Mouse (Mus musculus) c-Kit-positive CD71-positive TER-119-negative erythroid progenitor cells, embryonic 14.5 days (primary cell): ENCODE results near the gene Fpgs.

Experiments used
- DNase-seq: peaks from one replicate; pipeline ENCODE4 v3.0.0-alpha.2; 2013; ENCODE audit warnings: low read depth

The Fpgs gene

GRCm38 (mm10) chr2:32671907-32672595 lies 31.9 kb downstream of the Fpgs start:
- DNase-seq = no peak

- DNase-seq = no peak
Observed at GRCm38 (mm10) chr2:32671147-32671546, 32.8 kb downstream of the Fpgs start.

- DNase-seq = no peak
Observed at GRCm38 (mm10) chr2:32669876-32670275, 34.1 kb downstream of the Fpgs start.

GRCm38 (mm10) chr2:32668176-32668575 lies 35.8 kb downstream of the Fpgs start:
- no peak for DNase-seq

- no peak for DNase-seq
Observed at GRCm38 (mm10) chr2:32667775-32668174, 36.2 kb downstream of the Fpgs start.

- DNase-seq = no peak
Observed at GRCm38 (mm10) chr2:32665853-32666252, 38.1 kb downstream of the Fpgs start.

- no peak for DNase-seq
Observed at GRCm38 (mm10) chr2:32665345-32665744, 38.6 kb downstream of the Fpgs start.

- no peak for DNase-seq
Observed at GRCm38 (mm10) chr2:32662291-32662690, 41.7 kb downstream of the Fpgs start.

- no peak for DNase-seq
Observed at GRCm38 (mm10) chr2:32661509-32662107, 42.3 kb downstream of the Fpgs start.

- no peak for DNase-seq
Observed at GRCm38 (mm10) chr2:32658873-32659272, 45.1 kb downstream of the Fpgs start.

- no peak for DNase-seq
Observed at GRCm38 (mm10) chr2:32655826-32656225, 48.1 kb downstream of the Fpgs start.

GRCm38 (mm10) chr2:32655394-32655744 lies 48.6 kb downstream of the Fpgs start:
- DNase-seq = no peak

- no peak for DNase-seq
Observed at GRCm38 (mm10) chr2:32654743-32655393, 49.1 kb downstream of the Fpgs start.

- no peak for DNase-seq
Observed at GRCm38 (mm10) chr2:32653764-32654163, 50.2 kb downstream of the Fpgs start.

GRCm38 (mm10) chr2:32647366-32647765 lies 56.6 kb downstream of the Fpgs start:
- DNase-seq = no peak

- no peak for DNase-seq
Observed at GRCm38 (mm10) chr2:32646379-32647056, 57.4 kb downstream of the Fpgs start, which contains the start of gene Eng. Gene Eng (plus strand): TSS chr2:32646595.

GRCm38 (mm10) chr2:32645647-32646046 lies 58.3 kb downstream of the Fpgs start:
- no peak for DNase-seq

GRCm38 (mm10) chr2:32644799-32645475 lies 59.0 kb downstream of the Fpgs start:
- peak; percentile 57 for DNase-seq

GRCm38 (mm10) chr2:32644083-32644482 lies 59.9 kb downstream of the Fpgs start:
- DNase-seq = no peak

GRCm38 (mm10) chr2:32642813-32643212 lies 61.1 kb downstream of the Fpgs start:
- no peak for DNase-seq

GRCm38 (mm10) chr2:32641810-32642209 lies 62.1 kb downstream of the Fpgs start:
- no peak for DNase-seq

GRCm38 (mm10) chr2:32640550-32641051 lies 63.3 kb downstream of the Fpgs start:
- no peak for DNase-seq
